Mouse (Mus musculus) ovary, postnatal 14 days (tissue): ENCODE data around the gene B3galt2.
A peak's percentile ranks its signal among the peaks of the same experiment; 100 is the strongest.

ENCODE experiments used
- DNase-seq: peaks from one replicate; pipeline ENCODE4 v3.0.0; 2022; ENCODE audit warnings: low spot score

The B3galt2 gene

DNA sequence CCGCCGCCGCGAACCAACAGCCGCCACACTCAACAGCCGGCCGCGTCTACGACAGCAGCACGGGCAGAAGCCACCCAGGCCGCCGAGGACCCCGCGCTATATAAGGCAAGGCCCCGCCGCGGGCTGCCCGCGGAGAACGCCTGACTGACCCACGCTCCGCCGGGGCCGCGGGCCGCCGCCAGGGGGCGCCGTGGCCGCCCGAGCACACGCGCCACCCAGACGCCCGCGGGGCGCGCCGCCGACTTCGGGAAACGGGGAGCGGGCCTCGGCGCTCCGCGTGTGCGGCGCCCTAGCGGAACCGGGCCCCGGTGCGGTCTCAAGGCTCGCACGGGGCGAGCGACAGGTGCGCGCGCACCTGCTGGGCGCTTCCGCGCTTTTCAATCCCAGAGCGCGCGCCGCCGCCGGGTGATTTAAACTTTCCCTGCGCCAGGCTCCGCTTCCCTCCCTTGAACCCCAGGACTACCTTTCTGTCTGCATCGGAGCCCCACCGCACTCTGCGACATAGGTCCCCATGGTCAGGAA is 62.3 kb downstream of the B3galt2 start, which contains the start of gene Cdc73:
Cdc73 (minus strand) TSS at position 153 of the 522 bp plus-strand sequence.
- peak; percentile 86 for DNase-seq
